Mouse (Mus musculus) cerebellum, postnatal 36 days (tissue): Measurements from ENCODE around the gene Celsr2.

Experiments
- DNase-seq, 2 experiments: peaks; one replicate each; pipeline ENCODE4 v3.0.0; 2021 to 2022; ENCODE audit warnings: mixed read lengths in 2 of 2

Gene Celsr2

DNA sequence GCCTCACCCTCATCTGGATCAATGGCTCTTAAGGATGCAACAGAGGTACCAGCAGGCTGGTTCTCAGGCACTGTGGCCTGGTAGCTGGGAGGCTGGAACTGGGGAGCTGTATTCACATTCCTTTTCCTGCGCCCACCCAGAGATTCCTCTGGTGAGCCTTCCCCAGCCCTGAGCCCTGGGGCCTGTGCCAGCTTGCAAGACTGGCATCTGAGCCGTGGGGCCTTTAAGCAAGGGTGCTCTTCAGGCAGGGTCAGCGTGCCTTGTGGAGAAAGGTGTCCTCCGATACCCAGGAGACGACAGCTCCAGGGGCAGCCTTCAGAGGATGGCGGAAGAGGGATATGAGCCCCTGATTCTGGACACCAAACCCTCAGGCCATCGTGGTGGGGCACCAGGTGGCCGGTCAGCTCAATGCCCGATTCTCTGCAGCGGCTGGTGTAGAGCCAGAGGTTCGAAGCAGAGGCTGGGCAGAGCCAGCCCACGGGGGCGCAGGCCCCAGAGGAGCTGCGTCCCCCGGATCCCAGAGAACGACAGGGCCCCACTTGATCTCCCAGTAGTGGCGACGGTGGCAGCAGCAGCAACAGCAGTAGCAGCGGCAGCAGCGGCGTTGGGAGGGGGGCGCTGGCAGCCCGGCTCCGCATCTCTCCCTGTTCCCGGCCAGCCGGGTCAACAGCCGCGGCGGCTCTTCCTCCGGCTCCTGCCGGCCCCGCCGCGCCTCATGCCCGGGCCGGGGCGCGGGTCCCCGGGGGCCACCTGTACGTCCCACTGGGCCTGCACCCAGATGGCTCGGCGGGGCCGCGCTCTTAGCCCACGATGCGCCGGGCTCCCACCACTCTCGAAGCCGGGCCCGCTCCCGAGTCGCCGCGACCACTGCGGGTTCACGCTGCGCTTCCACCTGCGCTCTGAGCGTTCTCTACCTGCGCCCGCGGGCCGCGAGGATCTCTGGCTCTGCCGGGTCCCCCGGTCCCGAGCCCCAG, at the start of gene Celsr2:
Gene Celsr2, minus strand, starts transcription at position 696 of the 974 bp plus-strand sequence.
- DNase-seq = peak in 1 of 2 experiments; percentile 35

- no peak for DNase-seq
Measured at GRCm38 (mm10) chr3:108458866-108459265, 43.5 kb upstream of the Celsr2 start.

DNA sequence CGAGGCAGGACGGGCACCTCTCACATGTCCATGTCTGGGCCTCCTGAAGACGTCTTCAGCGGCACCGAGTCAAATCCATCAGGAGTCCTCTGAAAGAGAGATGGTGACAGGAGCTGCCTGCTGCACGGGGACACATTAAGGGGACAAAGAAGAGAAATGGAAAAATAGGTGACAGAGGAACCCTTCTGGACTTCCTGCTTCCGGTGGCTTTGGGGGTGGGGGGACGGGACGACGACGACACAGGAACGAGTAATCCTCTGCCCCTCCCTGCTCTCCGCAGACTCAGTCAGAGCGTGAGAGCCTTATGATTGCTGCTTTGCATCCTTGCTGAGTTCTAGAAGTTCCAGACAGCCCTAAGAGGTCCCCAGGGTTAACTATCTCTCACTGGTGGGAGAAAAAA, 43.0 kb upstream of the Celsr2 start:
- no peak for DNase-seq

GRCm38 (mm10) chr3:108454172-108454571, 38.8 kb upstream of the Celsr2 start:
- no peak for DNase-seq

DNA sequence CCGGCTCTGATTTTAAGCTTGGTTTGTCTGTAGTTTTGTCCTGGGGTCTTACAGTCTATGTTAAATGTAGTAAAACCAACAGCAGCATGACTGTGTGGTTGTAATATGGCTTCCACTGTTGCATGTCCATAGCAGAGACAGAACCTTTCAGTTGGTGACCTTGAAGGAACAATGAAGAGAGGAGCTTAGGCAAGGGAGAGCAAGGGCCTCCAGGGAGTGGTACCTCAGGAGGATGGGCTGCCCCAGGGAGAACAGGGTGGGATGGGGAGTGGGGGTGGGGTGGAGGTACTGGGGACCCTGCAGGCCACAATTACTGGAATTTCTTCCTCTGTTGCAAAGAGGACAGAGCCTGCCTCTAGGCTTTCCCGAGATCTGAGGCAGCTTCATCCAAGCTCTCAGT, 36.6 kb upstream of the Celsr2 start:
- DNase-seq = no peak

- DNase-seq = no peak
Measured at GRCm38 (mm10) chr3:108445366-108445705, 30.0 kb upstream of the Celsr2 start.

DNA sequence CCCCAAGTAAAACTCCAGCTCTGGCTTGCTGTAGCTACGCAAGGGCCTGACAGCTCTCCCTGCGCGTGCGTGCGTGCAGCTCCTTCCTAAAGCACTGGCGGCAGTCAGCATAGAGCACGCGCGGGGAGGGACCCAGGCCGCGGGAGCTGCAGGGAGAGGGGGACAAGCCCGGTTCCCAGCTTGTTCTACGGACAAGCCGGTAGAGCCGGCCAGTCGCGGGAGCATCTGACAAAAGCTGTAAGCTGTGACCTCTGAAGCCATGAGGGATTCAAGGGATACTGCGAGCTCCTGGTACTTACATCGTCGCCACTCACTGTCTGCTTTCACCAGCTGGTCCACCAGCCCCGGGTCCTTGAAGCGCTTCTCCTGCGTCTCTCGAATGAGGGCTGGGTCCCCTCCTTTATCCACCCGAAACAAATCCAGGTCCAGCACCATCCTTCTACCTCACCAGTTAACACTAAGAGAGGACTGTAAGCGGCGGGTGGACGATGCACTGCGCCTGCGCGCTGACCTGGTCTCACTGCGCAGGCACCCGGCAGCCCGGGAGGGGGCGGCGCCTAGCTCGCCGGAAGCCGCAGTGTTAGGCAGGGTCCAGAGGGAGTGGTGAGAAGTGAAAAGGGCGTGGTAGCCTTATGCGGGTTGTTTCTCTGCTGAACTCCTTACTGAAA, 29.5 kb upstream of the Celsr2 start, which contains the start of gene Sars:
Gene Sars, minus strand, starts transcription at position 512 of the 668 bp plus-strand sequence.
- DNase-seq = peak; percentile 91 to 93

- peak; percentile 28 to 30 for DNase-seq
Measured at GRCm38 (mm10) chr3:108444029-108444428, 28.7 kb upstream of the Celsr2 start.

DNA sequence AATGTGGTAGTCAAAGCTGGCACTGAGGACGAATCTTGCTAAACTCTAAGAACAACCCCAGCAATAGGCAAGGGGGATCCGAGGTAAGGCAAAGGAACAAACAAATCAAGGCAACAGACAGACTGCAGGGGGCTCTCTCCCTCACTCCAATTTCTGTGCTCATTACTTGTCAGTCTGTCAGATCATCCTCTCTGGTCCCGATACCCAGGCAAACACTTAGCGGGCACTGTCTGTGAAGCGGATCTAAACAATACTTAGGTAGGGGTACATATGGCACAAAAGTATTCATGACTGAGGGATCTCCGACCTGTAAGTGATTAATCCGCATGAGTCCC, 21.0 kb upstream of the Celsr2 start:
- DNase-seq = no peak

DNA sequence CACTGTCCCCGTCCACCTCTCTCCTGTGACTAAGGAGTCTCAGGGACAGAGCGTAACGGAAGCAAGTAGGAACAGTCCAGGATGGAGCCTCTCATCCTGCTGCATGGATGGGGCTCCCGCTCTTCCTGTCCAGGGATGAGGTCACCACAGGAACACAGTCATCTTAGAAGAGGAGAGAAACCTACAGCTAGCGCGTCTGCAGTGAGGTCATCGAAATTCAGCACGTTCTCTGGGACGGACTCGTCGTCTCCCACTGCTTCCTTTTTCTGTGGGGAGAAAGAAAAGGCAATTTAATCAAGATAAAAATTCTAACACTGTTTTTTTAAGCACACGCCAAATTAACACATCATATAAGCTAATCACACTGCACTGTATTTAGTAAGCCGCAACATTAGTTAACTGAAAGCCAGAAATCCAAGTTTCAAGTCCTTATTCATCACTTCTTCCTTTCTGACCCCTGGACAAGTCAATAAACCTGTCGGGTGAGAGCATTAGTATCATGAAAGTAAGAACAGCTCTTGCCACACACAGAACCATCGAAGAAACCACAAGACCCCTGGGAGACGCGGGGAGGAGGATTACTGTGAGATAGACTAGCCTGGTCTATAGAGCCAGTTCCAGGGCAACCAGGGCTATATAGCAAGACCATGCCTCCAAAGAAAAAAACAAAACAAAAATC, 20.5 kb upstream of the Celsr2 start:
- no peak for DNase-seq

- DNase-seq = no peak
Measured at GRCm38 (mm10) chr3:108433881-108434495, 18.6 kb upstream of the Celsr2 start.

GRCm38 (mm10) chr3:108433188-108433880, 18.0 kb upstream of the Celsr2 start:
- DNase-seq = no peak

DNA sequence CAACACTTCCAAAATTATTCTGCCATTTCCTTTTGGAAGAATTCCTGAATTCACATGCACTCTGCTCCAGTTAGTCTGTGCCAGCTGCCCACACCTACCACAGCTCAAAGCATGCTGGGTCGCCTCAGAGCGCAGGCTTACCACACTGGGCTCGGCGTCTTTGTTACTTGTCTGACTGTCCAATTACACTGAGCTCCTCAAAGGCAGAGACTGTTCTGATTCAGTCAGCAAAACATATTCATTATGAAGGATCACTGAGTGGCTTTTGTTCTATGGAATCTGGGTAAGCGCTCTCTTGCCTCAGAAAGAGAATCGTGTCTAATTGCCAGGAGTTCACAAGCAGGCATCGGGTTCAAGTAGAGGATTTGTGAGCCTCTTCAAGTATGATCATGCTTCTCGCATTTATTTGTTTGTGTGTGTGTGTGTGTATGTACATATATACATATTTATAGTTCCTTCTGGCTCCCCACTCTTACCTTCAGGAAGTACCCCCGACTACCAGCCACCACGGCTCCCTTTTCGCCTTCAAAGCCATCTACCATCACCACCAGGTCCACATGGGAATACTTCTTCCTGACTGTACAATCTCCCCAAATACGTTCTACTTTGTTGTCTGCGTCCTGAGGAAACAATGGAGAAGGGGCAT, 17.3 kb upstream of the Celsr2 start:
- no peak for DNase-seq

DNA sequence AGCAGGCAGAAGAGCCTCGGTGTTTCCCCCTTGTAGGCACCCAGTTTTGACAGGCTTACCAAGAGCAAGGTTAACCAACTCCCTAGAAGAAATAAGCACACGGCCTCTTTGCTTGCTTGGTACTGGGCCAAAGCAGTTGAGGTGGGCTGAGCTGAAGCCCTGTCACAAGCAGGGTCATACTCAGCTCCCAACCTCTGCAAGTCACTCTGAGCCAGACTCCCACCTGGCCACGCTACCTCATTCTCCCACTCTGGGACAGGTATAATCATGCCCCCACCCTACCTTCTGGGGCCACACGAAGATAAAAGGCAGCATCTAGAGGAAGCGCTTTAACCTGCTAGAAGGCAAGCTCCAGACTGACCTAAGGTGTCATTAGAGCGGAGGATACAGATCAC, 10.3 kb upstream of the Celsr2 start:
- DNase-seq = no peak

- DNase-seq = no peak
Measured at GRCm38 (mm10) chr3:108424944-108425623, 9.7 kb upstream of the Celsr2 start.

GRCm38 (mm10) chr3:108423844-108424801, 8.8 kb upstream of the Celsr2 start:
- DNase-seq = peak; percentile 75 to 77

GRCm38 (mm10) chr3:108423006-108423405, 7.7 kb upstream of the Celsr2 start:
- no peak for DNase-seq

- peak; percentile 84 to 89 for DNase-seq
Measured at GRCm38 (mm10) chr3:108415831-108416223, 475 bp upstream of the Celsr2 start.

- no peak for DNase-seq
Measured at GRCm38 (mm10) chr3:108413634-108414360, 1.6 kb downstream of the Celsr2 start.
